Mouse (Mus musculus): ENCODE results near the gene Sco1. TPM values are rescaled to one million over a fixed set of nuclear protein-coding genes. Genes with fewer than 3 reads are reported as not detected.
"Not testable (repeated sequence)": the region's sequence is repeated elsewhere in the genome, so short reads cannot be mapped to it uniquely, and the experiment has no call there.

Gene Sco1
- polyA plus RNA-seq (2015; fragmentation: Nextera tagmentation; extraction: Ambion mirVana) = 14.7 and 15.5 TPM in 2 replicates

DNA sequence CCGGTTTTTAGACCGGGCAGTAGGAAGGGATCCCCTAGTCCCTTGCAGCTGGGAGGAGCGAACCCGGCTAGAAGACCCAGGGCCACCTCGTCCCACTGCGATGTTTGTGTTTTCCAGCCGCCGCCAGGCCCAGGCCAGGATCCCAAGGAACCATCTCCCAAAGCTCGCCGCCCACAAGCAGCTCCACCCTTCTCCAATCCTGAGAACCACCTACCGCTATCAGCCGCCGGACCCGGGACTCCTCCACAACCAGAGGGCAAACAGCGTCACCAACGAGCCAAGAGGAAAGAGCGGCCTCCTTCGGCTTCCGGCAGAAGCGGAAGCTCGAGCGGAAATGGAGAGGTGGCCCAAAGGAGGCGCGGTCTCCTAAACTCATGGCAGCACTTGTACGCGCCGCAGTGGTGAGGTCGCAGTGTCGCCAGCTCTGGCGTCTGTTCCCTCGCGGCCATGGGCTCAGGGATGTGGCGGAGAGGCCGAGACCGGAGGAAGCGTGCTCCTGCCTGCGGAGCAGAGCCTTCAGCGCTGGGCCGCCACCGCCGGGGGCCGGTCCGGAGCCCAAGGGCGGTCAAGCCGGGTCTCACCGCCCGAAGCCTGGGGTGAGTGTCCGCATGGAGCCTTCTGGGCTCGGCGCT is at the start of gene Sco1, which contains the start of gene Adprm:
TSS of gene Sco1 (plus strand) at position 350 of the 632 bp plus-strand sequence.
TSS of gene Adprm (minus strand) at position 274 of the 632 bp plus-strand sequence.
- Histone ChIP-seq H3K4me3 (peak within 1 kb of the TSS; percentile 96), H3K27ac (replicated peaks) (peak within 1 kb of the TSS; percentile 84), H3K9me3 (no peaks in the 10 kb centered on the region), H3K4me2 (replicated peaks) (peak within 1 kb of the TSS; percentile 75), H3K27me3 (no peaks in the 10 kb centered on the region), H3K36me3 (peaks cover 22% of the 10 kb centered on the region), H3K9ac (replicated peaks) (peak within 1 kb of the TSS; percentile 82), H3K4me1 (peaks cover 26% of the 10 kb centered on the region)
- under 1% methylated on average over 50 of the region's 50 CpGs for WGBS
- ATAC-seq (replicated peaks) = peak; percentile 96

- ATAC-seq (replicated peaks) = no peak
- H3K36me3 ChIP-seq = no peaks in the 10 kb centered on the region
- WGBS = 33% methylated on average over 2 of the region's 2 CpGs
- H3K27me3 ChIP-seq = no peaks in the 10 kb centered on the region
- H3K27ac ChIP-seq (replicated peaks) = peak overlapping the region; percentile 85; the same call in 1 of the 2 replicates
- peaks cover 34% of the 10 kb centered on the region for H3K4me1 ChIP-seq
- no peak overlapping the region for H3K4me2 ChIP-seq (replicated peaks)
- no peaks in the 10 kb centered on the region for H3K9me3 ChIP-seq
- H3K4me3 ChIP-seq = no peak overlapping the region
- H3K9ac ChIP-seq (replicated peaks) = no peak overlapping the region
Measured at GRCm38 (mm10) chr11:67002911-67003310, 49.6 kb upstream of the Sco1 start.

DNA sequence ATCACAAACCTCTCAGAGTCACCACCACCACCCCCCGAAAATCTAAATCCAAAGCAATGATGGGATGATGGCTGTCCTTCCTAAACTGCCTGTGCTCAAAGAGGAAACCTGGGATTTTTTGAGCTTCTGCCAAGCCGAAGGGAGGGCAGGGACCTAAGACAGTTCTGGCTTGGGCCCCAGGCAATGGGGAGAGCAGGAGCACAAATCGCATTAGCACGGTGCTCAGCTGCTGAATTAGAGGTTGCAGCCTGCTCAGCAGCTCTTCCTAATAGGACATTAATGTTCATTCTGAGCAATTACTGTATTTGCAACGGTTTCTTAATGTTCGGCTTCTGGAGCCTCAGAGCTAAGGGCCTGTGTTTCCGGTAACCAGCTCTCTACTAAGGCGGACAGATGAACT is 44.5 kb upstream of the Sco1 start:
- 61% methylated on average over 8 of the region's 8 CpGs for WGBS
- no peak for ATAC-seq (replicated peaks)

DNA sequence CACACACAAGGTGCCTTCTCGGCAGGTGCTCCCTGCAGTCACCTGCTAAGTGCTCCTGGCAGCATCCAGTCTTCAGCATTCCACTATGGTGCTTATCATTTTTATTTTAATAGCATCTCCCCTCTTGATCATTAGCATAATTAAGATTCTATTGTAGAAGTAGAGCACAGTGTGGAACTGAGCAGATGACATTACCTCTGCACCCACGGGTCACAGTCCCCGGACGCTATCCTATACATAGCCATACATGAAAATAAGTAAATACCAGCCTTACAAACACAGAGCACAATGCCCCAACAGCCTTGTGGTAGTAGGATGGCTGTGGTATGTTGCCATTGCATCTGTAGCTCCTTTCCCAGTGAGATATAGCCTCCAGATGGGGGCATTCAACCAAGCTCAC is 43.9 kb upstream of the Sco1 start:
- 93% methylated on average over 4 of the region's 4 CpGs for WGBS
- Histone ChIP-seq H3K9ac (replicated peaks) (no peak overlapping the region), H3K4me1 (peaks cover 11% of the 10 kb centered on the region; the same call in 1 of the 2 replicates), H3K4me2 (replicated peaks) (no peak overlapping the region), H3K4me3 (no peak overlapping the region), H3K36me3 (no peaks in the 10 kb centered on the region), H3K9me3 (no peaks in the 10 kb centered on the region), H3K27ac (replicated peaks) (no peak overlapping the region), H3K27me3 (no peaks in the 10 kb centered on the region)
- ATAC-seq (replicated peaks) = no peak

More for the DNA sequence above, 44.5 kb upstream of the Sco1 start:
- no peak overlapping the region for H3K4me3 ChIP-seq
- H3K9me3 ChIP-seq = no peaks in the 10 kb centered on the region
- no peak overlapping the region for H3K9ac ChIP-seq (replicated peaks)
- H3K4me2 ChIP-seq (replicated peaks) = no peak overlapping the region
- H3K36me3 ChIP-seq = no peaks in the 10 kb centered on the region
- peaks cover 15% of the 10 kb centered on the region; the same call in 1 of the 2 replicates for H3K4me1 ChIP-seq
- H3K27ac ChIP-seq (replicated peaks) = no peak overlapping the region
- no peaks in the 10 kb centered on the region for H3K27me3 ChIP-seq

GRCm38 (mm10) chr11:67010430-67010829 is 42.0 kb upstream of the Sco1 start:
- no peaks in the 10 kb centered on the region for H3K27me3 ChIP-seq
- 7% methylated on average over 8 of the region's 8 CpGs for WGBS
- no peak overlapping the region for H3K4me2 ChIP-seq (replicated peaks)
- H3K27ac ChIP-seq (replicated peaks) = no peak overlapping the region
- H3K9ac ChIP-seq (replicated peaks) = peak overlapping the region; percentile 9; the same call in 1 of the 2 replicates
- H3K4me1 ChIP-seq = peaks cover 11% of the 10 kb centered on the region; the same call in 1 of the 2 replicates
- ATAC-seq (replicated peaks) = no peak
- H3K4me3 ChIP-seq = no peak overlapping the region
- no peaks in the 10 kb centered on the region for H3K9me3 ChIP-seq
- H3K36me3 ChIP-seq = no peaks in the 10 kb centered on the region

GRCm38 (mm10) chr11:67011635-67012034 is 40.8 kb upstream of the Sco1 start:
- 17% methylated on average over 4 of the region's 4 CpGs for WGBS

GRCm38 (mm10) chr11:67017801-67018591 is 34.5 kb upstream of the Sco1 start:
- WGBS = 6% methylated on average over 12 of the region's 12 CpGs
- Histone ChIP-seq H3K9ac (replicated peaks) (no peak overlapping the region), H3K4me2 (replicated peaks) (no peak overlapping the region), H3K4me1 (peaks cover 8% of the 10 kb centered on the region; the same call in 1 of the 2 replicates), H3K4me3 (no peak overlapping the region), H3K36me3 (no peaks in the 10 kb centered on the region), H3K9me3 (no peaks in the 10 kb centered on the region), H3K27ac (replicated peaks) (no peak overlapping the region), H3K27me3 (no peaks in the 10 kb centered on the region)
- no peak for ATAC-seq (replicated peaks)

More at GRCm38 (mm10) chr11:67011635-67012034, 40.8 kb upstream of the Sco1 start:
- Histone ChIP-seq H3K27me3 (no peaks in the 10 kb centered on the region), H3K36me3 (no peaks in the 10 kb centered on the region), H3K4me1 (peaks cover 11% of the 10 kb centered on the region; the same call in 1 of the 2 replicates), H3K4me2 (replicated peaks) (no peak overlapping the region), H3K27ac (replicated peaks) (no peak overlapping the region), H3K9ac (replicated peaks) (no peak overlapping the region), H3K9me3 (no peaks in the 10 kb centered on the region), H3K4me3 (no peak overlapping the region)
- ATAC-seq (replicated peaks) = no peak

DNA sequence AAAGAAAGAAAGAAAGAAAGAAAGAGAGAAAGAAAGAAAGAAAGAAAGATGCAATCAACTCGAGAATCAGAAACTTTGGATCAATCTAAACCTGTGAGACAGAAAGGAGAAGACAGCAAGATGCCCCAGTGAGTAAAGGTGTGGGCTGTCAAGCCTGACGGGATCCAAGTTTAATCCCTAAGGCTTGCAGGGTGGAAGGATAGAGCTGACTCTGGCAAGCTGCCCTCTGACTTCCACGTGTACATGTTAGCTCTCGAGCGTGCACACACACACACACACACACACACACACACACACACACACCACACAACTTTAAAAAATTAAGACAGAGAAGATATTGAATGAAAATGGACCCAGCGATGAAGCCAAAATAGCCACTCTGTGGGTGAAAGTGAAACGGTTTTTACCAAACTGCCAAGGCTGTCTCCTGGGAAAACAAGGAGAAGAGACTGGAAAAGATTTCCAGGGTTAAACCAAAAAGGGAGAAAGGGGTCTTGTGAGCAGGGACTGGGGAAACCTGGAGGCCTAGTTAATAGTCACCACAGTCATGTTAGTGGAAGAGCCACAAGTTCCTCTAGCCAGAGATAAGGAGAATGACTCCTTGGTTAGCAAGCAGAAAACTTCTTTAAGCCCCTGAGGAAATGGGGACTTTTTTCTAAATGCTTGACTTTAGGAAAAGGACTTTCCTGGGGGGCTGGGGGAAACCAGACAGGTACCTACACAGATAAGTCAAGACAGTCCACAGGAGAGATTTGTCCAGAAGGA is 32.6 kb upstream of the Sco1 start:
- Histone ChIP-seq H3K9ac (replicated peaks) (no peak overlapping the region), H3K27me3 (no peaks in the 10 kb centered on the region), H3K4me3 (no peak overlapping the region), H3K9me3 (no peaks in the 10 kb centered on the region), H3K4me1 (peaks cover 21% of the 10 kb centered on the region), H3K4me2 (replicated peaks) (no peak overlapping the region), H3K36me3 (no peaks in the 10 kb centered on the region), H3K27ac (replicated peaks) (no peak overlapping the region)
- 57% methylated on average over 7 of the region's 7 CpGs for WGBS
- no peak for ATAC-seq (replicated peaks)

- Histone ChIP-seq H3K9me3 (no peaks in the 10 kb centered on the region), H3K4me1 (peaks cover 24% of the 10 kb centered on the region), H3K36me3 (no peaks in the 10 kb centered on the region), H3K4me3 (0 out of 2 replicates have a peak overlapping the region, but pooled peaks have one; percentile 9), H3K27me3 (no peaks in the 10 kb centered on the region), H3K9ac (replicated peaks) (no peak overlapping the region), H3K4me2 (replicated peaks) (peak overlapping the region; percentile 40), H3K27ac (replicated peaks) (no peak overlapping the region)
- ATAC-seq (replicated peaks) = no peak
- WGBS = 3% methylated on average over 12 of the region's 12 CpGs
Measured at GRCm38 (mm10) chr11:67020948-67021347, 31.5 kb upstream of the Sco1 start.

GRCm38 (mm10) chr11:67022354-67023115 is 29.9 kb upstream of the Sco1 start:
- H3K4me2 ChIP-seq (replicated peaks) = no peak overlapping the region
- H3K4me3 ChIP-seq = no peak overlapping the region
- H3K4me1 ChIP-seq = peaks cover 24% of the 10 kb centered on the region
- H3K36me3 ChIP-seq = no peaks in the 10 kb centered on the region
- H3K27me3 ChIP-seq = no peaks in the 10 kb centered on the region
- no peaks in the 10 kb centered on the region for H3K9me3 ChIP-seq
- H3K27ac ChIP-seq (replicated peaks) = no peak overlapping the region
- 89% methylated on average over 13 of the region's 13 CpGs for WGBS
- H3K9ac ChIP-seq (replicated peaks) = no peak overlapping the region
- no peak for ATAC-seq (replicated peaks)

- not testable (repeated sequence) for H3K27me3 ChIP-seq; H3K27ac ChIP-seq (replicated peaks); H3K9me3 ChIP-seq; H3K9ac ChIP-seq (replicated peaks); H3K4me3 ChIP-seq; H3K4me2 ChIP-seq (replicated peaks); ATAC-seq (replicated peaks); H3K36me3 ChIP-seq
- H3K4me1 ChIP-seq = peaks cover 20% of the 10 kb centered on the region
- 33% methylated on average over 1 of the region's 1 CpGs for WGBS
Measured at GRCm38 (mm10) chr11:67023191-67023590, 29.3 kb upstream of the Sco1 start.

Data from forebrain, embryonic 15.5 days (tissue).